Mouse (Mus musculus): ENCODE measurements around the gene Mdm2.

DNA sequence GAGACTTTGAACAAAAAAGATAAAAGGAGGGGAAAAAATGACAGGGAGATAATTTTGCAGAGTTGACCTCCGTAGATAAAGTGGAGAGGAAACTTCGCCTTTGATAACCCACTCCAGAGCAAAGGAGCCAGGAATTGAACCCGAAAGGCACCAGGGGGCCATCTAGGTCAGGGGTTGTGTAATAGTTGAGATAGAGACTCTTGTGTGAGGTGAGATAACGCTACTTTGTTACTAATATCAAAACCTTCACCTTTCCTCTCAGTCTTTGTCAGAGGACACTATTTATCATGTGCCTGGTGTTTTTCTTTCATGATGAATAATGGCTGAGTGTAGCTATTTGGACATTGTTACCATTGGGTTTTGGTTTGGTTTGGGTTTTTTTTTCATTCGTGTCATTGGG, 32.2 kb downstream of the Mdm2 start:
- TF ChIP-seq CTCF (IDR thresholded peaks at IDR 0.05; ENCODE audit: low read depth, low read length) (no peak), POLR2A (IDR thresholded peaks at IDR 0.05; ENCODE audit: extremely low read depth, insufficient read depth, low read length) (no peak)
